Mouse (Mus musculus) adrenal gland, postnatal 4 days (tissue): Measurements from ENCODE around the gene Tex9. TPM values are rescaled to one million over a fixed set of nuclear protein-coding genes. Genes with fewer than 3 reads are reported as not detected.
"Not testable (repeated sequence)": the region's sequence is repeated elsewhere in the genome, so short reads cannot be mapped to it uniquely, and the experiment has no call there.

ENCODE experiments used
- DNase-seq, 2 experiments: peaks; one replicate each; pipeline ENCODE4 v3.0.0; 2021 to 2022; ENCODE audit warnings: low spot score in 2 of 2, mixed read lengths in 2 of 2
- total RNA-seq, 2 experiments: library from RNA; stranded (reverse); gene quantifications; 2 replicates each; pipeline ENCODE4 v1.2.3; 2021

Tex9 gene
- total RNA-seq, 2 experiments from 2014 or later: 18.2 to 18.5 TPM

DNA sequence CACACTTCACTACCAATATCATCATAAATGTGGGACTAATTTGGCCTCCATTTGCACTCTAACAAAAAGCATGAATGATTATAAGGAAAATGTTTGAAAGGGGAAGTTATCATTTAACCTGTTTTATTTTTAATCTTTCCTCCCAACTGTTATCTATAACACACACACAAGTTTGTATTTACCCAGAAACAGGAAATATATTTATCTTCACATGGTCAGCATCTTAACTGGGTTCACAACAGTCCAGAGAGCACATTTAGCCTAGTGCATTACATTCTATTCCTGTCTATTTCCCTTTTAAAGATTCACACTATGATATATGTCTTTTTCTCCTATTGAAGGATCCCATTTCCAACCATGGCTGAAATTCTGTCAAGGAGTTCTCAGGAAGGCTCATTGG, 3.5 kb downstream of the Tex9 start:
- DNase-seq: no peak

GRCm38 (mm10) chr9:72479276-72479675, 12.7 kb downstream of the Tex9 start:
- DNase-seq: no peak

GRCm38 (mm10) chr9:72477306-72477705, 14.7 kb downstream of the Tex9 start:
- no peak for DNase-seq

DNA sequence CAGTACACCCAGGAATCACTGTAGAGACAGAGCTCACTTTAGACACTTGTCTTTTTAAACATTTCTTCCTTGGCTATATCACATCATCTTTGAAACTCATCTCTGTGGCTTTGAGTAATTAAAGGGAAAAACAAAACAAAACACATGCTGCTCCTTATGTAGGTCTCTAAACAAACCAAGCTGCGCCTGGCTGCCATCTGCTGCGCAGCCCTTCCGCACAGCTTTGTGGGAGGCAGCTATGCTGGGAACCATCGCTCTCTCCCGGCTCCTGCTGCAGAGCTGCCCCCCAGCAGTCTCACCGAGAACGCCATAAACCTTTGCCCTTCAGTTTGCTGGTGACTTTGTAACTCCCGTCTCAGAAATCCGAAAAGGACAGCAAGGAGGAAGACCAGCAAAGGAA, 16.5 kb downstream of the Tex9 start:
- DNase-seq: no peak

DNA sequence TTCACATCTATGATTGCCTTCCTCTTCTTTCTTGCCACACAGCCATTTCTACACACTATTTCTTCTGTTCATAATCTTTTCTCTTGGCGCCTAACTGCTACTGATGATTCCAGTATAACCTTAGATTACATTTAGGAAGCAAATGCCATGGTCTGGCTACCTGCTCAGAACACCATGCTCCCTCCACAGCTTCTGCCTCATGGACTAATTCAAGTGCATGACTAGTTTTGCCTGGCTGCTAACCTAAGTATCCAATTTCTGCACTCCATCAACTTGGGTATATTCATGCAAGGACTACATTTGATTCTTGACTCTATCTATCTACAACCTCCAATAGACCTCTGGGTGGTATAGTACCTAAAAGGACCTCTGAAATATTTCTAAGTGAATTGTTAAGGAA, 22.2 kb downstream of the Tex9 start:
- DNase-seq: no peak

DNA sequence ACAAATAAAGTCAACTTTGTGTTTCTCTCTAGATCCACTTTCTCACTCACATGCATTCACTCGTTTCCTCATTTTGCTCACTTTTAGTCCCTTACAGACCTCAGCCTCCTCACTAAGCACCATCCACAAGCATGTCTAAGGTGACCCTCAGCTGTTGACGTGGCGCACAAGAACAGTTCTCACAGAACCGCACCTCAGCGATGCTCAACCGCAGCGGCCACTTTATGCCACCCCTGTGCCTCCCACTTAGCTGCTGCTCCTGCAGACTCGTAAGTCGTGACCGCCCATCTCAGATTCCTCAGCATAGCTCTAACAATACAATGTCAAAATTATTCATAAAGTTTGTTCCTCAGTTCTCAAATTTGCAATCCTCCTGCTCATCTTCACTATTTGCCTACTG, 23.4 kb downstream of the Tex9 start:
- DNase-seq: no peak

GRCm38 (mm10) chr9:72467551-72468407, 24.2 kb downstream of the Tex9 start:
- DNase-seq: no peak

DNA sequence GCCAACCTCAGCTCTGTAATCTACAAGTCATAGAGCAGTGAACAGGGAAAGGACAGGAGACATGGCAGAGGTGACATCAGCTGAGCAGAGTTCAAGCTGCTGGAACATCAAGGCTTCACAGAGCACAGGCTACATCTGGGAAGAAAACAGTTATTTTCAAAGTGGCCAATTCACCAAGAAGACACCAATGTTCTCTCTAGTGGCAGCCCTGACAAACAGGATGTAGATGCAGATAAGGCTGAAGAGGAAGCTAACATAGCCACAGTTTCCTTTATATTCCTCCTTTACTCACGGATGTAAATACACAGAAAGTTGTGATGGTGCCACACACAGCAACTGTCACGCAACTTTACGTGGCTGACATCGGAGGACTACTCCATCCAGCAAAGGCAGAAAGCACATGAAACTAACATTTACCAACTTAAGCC, 26.2 kb downstream of the Tex9 start:
- DNase-seq: no peak

- no peak for DNase-seq
These were observed 27.2 kb downstream of the Tex9 start for GRCm38 (mm10) chr9:72464806-72465205.

GRCm38 (mm10) chr9:72462427-72462826, 29.6 kb downstream of the Tex9 start:
- DNase-seq: no peak

- DNase-seq: no peak
These were observed 31.2 kb downstream of the Tex9 start for GRCm38 (mm10) chr9:72460767-72461166.

DNA sequence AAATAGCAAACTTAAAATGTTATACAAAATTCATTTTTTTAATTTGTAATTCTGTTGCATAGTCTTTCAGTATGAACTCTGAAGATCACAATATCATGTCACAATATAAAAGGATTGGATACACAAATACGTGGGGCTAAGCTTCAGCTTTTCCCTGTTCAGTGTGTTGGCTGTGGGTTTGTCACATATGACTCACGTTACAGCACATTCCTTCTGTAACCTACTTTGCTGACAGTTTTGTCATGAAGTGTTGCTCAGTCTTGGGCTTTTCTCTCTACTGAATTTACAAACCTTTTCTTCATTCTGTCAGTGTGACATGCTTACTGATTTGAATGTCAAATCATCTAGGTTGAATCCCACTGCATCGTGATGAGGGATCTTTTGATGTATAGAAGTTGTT, 32.3 kb downstream of the Tex9 start:
- DNase-seq: no peak

DNA sequence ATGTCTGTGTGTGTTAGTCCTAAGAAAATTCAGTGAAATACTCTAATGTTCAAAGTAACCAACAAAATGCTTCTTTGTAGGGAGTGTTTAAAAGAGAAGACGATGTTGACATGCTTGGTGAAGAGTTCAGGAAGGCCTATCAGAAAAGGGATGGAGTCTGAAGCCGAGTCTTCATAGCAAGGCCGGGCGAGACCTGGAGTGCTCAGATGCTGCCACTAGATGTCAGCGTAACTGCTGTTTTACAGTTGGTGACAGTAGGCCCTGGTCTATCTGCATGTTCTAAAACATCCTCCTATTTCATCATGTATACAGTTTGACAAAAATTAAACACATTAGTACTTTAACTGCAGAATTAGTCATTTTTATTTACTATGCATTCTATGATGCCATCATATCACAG, 33.8 kb downstream of the Tex9 start:
- DNase-seq: peak in 1 of 2 experiments; percentile 21

GRCm38 (mm10) chr9:72456374-72456773, 35.6 kb downstream of the Tex9 start:
- DNase-seq: no peak

GRCm38 (mm10) chr9:72454281-72454680, 37.7 kb downstream of the Tex9 start:
- DNase-seq: not testable (repeated sequence)

DNA sequence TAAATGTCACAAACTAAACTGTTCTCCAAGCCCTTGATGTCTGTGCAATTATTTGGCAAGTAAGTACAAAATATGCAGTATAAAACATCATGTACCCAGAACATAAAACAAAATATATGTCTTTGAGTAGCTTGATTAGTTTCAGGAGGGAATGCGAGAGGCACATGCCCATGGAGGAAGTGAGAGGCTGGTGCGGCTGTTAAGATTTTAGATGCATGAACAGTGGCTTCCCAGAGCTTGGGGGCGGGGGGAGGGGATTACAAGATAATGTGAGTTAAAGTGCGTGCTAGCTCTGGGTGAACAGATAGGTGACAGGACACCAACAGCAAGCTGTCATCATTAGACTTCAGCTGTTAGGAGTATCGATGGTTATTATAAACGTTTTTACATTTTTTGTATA, 40.9 kb downstream of the Tex9 start:
- DNase-seq: no peak

DNA sequence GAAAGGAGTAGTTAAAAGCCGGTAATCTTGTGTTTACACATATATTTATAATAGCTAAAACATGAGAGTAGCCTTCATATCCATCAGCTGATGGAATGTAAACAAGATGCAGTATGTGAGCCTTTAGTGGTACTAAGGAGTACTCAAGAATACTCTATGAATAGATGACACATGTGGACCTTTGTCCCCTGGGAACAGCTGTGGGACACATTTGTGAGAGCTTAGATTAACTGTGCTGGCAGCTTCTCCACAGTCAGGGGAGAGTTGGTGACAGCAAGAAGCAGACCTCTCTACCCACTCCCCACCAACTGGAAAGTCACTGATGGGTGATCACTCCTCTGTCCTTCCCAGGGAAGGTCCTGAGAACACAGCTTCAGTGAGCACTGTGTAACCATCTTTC, 41.6 kb downstream of the Tex9 start:
- DNase-seq: no peak

DNA sequence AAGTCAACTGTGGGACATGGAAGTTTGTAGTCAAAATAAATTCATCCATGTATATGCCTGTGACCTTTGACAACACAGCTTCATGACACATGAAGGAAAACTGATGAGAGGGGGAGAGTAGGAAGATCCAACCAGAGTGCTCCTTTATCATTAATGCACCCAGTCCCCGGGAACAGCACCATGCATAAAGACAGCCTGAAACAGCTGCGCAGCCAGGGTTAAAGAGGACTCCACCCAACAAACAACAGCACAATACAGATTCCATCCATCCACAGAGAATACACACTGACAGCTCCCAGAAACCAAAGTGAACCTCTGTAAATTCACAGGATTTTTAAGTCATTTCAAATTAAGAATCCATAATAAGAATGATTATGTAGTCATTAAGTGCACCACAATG, 42.2 kb downstream of the Tex9 start:
- no peak for DNase-seq

GRCm38 (mm10) chr9:72449367-72449766, 42.6 kb downstream of the Tex9 start:
- DNase-seq: no peak

- DNase-seq: peak; percentile 38 to 49
These were observed 44.0 kb downstream of the Tex9 start for GRCm38 (mm10) chr9:72448026-72448425.

DNA sequence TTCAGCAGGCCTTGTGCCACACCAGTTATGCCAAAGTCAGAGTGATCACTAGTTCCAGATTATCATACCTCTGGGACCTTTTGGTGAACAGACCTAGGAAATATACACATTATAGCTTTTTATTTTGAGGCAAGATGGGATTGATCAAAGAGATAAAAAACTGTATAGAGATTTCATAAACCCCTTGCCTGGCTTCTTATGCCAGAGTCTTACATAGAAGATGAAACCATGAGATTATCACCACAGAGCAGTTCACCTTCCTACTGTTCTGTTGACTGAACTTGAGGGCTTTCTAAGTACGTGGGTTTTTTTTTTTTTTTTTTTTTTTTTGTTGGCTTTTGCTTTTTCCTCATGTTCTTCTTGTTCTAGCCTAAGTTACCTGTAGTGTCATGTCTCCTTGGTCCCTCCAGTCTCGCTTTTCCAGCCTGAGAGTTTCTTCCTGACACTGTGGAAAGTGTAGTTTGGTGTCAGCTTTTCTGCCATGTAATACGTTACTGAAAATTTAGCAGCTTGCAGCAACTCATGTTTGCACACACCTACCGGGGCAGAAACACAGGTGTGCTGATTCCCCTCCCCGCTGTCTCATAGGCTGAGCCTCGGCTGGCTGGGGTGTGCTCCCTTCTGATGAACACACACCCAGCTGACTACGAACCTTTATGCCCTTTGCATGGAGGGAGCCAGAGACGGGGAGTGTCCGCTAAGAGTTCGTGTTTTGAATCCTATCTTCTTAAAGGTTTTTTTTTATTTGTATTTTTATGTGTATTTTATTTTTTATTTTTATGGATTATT, 49.9 kb downstream of the Tex9 start:
- DNase-seq: no peak
